Mouse (Mus musculus) T-cell, adult 2 months (primary cell): ENCODE results near the gene Bik.

Experiments
- DNase-seq: peaks from one replicate; pipeline ENCODE4 v3.0.0; 2022; ENCODE audit warnings: low spot score

Gene Bik

DNA sequence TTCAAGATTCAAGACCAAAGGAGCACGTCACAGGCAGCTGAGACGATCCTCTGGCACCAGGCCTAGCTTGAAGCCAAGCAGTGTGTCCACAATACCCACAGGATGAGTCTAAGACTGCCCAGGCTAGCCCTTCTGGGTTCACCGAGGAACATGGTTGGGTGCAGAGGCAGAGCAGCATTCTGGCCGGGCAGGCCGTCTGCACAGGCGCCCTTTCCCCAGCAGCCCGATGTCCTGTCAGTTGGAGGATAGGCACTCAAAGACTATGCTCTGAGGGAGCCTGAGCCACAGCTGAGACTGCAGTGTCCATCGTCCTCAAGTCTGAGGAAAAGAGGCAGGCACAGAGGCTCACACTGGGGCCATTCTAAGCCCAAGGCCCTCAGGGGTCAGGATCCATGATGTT, 20.5 kb downstream of the Bik start:
- no peak for DNase-seq

DNA sequence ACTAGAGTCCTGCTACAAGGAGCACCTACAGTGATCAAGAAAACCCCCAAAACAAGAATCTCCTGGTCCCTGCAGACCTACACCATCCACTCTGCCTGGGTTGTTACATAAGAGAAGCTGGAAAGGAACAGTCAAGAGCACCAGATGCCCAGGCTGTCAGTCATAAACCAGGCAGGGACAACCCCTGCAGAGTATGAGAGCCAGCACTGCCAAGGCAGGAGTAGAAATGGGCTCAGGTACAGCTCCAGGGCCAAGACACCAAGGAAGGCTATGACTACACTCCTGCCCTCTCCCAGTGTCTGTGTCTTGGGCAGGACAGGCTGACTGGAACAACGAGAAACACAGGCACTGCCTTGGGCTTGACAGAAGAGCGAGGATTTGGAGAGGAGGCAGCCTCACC, 23.5 kb downstream of the Bik start:
- DNase-seq: no peak

DNA sequence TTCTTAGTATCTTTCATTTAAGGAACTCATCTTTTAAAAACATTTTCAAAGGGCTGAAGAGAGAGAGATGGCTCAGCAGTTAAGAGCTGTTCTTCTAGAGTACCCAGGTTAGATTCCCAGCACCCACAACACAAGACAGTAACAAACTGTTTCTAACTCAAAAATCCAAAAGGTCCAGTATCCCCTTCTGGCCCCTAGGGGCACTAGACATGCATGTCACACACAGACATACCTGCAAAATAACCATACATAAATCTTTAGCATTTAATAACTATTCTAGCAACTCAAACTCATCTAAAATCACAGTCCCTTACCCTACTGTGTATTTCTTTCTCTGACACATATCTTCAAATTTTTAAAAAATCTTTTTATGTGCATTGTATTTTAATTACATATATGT, 27.2 kb downstream of the Bik start:
- no peak for DNase-seq

DNA sequence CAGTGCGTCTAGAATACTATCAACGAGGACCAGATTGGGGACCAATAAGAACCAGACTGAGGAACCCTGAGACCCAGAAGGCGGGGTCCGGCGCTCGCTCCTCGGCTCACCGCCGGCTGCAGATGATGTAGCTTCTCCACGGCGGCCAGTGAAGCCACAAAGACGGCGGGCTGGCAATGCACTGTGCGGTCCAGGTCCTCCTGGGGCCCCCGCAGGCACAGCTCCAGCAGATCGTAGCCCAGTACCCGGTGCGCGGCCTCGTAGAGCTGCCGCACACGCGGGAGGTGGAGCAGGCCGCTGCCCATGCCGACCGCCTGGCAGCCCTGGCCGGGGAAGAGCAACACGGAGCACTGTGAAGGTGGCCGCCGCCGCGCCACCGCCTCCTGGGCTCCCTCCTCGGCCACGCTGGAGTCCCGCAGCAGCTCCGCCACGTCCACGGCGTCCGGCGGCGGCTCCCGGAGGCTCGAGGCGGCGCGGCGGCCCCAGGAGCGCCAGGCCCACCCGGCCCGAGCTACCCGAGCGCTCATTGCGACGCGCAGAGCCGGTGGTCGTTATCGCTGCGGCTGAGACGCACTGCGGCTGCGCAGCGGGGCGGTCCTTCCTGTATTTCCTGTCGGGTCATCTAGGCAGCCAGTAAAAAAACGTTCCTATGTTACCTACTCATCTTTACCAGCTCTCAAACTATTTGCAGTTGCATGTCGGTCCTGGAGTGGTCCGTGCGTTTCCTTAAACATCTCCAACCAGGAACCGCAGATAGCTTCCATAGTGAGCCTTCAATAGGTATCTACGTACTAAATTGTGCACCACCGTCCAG, 28.7 kb downstream of the Bik start:
- DNase-seq: peak; percentile 86

DNA sequence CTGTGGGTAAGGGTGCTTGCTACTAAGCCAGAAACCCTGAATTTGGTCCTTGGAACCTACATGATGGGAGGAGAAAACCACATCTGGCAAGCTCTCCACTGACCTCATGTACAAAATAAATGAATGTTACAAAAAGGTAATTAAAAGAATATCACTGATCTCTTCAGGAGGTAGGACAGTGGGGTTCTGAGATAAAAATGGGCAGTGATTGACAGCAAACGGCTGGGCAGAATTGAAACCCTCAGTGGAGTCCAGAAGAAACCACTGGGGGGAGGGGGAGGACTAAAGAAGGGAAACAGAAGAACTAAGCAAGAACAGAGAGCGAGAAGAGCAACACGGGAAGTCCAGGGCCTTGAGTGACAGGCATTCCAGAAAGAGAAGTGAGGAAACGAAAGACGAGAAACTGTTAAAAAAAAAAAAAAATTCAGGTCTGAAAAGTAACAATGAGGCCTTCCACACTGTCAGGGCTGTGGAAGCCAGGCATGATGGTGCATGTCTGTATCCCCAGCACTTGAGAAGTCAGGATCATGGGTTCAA, 34.3 kb downstream of the Bik start:
- DNase-seq: no peak

DNA sequence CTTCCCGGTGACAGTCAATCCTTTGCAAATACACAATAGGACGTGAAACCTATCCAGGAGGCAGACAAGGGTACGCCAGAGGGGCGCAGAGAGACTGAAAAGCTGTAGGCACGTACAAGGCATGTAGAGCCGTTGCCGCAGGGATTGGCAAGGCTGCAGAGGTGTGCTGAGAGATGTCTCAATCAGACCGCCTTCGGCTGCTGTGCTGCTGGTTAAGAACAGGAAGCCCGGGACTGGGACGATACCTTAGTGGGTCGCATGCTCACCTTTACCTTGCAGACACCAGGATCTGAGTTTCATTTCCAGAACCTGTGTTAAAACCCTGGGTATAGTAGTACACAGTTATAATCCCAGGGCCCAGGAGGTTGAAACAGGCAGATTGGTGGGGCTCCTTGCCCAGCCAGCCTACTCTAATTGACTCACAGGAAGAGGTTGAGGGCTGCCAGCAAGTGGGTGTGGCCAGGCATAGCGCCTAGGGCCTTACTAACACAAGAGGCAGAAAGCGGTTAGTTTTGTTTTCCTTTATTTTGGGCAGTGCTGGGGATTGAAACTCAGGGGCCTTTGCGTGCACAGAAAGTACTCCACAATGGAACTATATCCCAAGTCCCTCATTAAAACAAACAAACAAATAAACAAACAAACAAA, 36.1 kb downstream of the Bik start:
- DNase-seq: peak; percentile 83

DNA sequence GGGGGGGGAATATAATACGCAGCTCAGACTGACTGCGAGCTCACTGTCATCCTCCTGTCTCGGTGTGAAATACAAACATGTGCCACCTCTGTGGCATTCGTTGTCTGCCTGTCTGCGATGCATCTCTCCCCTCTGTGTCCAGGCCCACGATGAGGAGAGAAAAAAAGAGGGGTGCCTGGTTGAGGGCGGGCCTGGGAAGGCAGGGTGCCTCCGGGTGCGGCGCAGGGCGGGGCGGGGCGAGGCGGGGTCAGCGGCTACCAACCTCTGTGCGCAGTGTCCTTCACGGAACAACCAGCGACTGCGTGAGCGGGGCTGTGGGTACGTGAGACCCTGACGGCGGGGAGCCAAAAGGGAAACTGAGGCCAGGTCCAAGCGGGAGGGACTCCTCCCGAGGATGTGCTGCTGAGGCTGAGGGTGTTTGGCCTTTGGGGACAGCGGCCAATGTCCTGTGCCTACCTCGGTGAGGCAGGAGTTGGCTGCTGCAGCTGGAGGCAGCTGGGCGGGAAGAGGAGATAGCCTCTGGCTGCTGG, 36.7 kb downstream of the Bik start, which contains the start of the genes Tspo and Mcat:
Gene Tspo, plus strand, starts transcription at position 266 of the 530 bp plus-strand sequence.
Gene Mcat, minus strand, starts transcription at position 461 of the 530 bp plus-strand sequence.
- DNase-seq: peak; percentile 66

DNA sequence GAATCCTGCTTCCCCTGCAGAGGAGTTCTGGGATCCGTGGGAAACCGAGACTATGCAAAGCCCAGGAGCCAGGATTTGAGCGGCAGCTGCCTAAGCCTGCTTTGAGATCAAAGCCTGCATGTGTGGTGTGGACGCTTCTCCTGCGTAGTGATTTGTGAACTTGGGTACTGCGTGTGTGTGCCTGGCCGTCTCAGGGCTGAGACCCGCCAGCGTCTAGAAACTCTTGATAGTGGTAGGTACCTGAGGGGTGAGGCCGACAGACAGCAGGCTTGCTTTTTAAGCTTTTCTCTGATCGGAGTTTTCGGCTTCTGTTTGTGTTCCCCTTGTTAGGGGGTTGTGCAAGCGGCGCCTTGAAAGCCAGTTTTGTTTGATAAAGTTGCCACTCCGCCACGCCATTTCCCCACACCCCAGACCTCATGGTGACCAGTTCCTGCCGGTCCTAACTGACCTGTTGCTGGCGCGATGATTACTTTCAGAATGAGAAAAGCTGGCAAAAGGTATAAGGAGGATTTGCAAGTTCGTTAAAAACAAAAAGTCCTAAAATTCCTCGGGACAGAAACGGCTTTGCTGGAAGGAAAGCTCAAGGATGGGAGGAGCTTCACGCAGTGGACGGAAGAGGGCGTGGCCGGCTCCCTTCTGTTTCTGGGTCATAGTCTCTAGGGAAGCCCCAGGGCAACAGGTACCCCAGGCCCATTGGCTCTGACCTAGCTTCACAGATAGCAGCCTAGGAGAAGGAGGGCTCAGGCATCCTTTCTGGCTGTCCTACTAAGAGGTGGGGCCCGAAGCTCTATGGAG, 37.4 kb downstream of the Bik start:
- peak; percentile 32 for DNase-seq

DNA sequence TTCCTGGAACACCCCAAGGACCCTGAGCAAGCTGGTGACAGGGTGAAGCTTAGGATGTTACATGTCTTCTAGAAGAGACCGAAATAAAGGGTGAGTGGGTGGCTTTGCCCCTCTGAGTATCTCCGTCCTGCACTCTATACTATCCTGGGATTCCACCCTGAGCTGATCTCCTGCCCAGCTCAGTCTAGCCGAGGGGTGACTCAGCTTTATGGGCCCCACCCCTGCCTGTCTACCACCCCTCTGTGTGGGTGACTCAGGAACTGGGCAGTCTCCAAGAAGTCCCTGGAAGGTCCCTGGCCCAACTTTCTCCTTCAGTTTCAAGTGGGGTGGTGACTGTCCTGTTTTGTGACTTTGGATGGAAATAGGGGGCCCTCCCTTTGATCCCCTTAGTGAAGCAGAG, 38.8 kb downstream of the Bik start:
- DNase-seq: no peak

DNA sequence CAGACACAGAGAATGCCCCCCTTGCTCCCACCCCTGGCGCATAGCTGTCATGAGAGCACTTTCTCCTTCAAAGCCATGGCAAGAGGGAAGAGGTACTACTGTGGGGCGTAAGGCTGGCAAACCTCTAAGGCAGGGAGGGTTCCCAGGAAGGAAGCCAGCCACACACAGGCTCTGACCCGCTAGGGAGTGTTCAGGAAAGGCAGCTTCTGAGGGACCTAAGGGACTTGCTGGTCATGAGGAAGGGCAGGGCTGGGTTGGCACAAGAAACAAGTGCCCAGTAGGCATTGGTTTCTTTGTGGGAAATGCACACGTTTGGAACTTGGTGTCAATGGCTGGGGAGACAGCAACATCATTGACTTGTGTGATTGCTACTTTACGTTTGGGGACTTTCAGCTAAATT, 39.3 kb downstream of the Bik start:
- no peak for DNase-seq

DNA sequence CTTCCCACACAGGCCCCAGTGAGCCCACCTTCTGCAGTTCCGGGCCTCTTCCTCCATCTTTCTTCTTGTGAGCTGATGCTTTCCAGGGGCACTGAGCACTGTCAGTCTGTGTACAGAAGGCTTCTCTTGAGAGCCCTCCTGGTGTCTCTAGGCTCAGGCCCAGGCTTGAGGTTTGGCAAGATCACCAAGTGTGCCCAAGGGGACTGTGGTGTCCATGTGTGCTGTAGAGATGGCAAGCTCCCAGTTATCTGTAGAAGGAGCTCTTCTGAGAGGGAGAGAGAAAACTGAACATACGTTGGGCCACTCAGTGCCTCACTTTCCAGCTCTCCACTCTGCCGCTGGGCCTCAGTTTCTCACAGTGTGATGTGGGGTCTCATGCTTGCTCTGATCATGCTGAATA, 41.1 kb downstream of the Bik start:
- no peak for DNase-seq

DNA sequence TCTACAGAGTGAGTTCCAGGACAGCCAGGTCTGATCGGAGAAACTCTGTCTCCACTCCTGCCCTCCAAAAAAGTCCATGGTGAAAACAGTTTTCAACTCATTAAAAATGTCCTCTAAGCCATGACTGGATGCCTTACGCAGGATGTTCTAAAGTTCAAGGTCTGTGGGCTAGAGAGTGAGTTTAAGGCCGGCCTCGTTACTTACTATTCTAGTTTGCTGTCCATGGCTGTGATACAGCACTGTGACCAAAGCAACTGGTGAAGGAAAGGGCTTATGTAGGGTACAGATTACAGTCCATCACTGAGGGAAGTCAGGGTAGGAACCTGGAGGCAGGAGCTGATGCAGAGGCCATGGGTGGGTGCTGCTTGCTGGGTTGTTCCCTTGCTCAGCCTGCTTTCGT, 41.9 kb downstream of the Bik start:
- no peak for DNase-seq

DNA sequence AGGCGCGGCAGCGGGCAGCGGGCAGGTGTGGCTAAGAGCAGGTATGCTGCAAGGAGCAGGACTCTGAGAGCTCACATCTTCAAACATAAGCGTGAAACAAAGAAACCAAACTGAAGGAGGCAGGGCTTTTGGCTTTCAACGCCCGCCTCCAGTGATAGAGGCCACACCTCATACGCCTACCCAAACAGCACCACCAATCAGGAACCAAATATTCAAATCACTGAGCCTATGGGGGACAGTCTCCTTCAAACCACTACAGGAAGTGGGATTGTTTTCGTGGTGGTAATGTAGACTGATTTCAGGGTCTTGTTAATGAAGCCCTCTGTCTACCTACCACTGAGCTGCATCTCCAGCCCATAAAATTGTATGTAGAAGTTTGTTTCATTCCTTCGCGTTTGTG, 43.0 kb downstream of the Bik start:
- peak; percentile 37 for DNase-seq

DNA sequence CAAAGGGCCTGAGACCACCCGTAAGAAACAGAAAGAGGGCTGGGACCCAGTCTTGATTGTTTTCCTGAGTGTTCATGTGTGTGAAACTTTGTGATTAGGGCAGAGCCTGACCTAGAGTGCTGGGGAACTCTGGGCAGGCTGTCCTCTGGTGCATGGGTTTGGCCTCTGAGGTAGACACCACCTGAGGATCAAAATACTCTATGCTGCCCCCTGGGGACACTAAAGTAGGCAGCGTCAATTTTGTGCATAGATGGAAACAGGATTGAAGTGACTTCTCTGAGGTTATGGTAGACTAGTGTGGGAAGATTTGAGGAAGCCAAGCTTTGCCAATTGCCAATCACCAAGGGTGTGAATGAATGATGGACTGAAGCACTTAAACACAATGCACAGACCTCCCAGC, 44.0 kb downstream of the Bik start:
- no peak for DNase-seq

DNA sequence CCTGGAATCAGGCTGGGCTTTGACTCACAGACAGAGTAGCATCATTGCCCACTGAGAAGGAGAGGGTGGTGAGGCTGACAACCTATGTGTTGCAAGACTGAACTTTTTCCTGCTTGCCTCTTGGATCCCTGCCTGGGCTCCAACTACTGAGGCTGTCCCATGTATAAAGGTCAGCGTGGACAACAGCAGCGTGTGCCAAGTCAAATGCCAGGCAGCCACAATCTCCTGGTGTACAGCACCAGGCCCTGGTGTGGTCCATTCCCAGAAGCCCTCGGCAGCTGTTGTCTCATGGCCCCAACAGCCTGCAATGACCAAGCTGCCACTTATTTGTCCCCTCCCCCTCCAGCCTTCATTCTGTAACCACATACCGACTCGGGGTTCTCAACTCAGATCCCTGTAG, 45.0 kb downstream of the Bik start:
- no peak for DNase-seq

DNA sequence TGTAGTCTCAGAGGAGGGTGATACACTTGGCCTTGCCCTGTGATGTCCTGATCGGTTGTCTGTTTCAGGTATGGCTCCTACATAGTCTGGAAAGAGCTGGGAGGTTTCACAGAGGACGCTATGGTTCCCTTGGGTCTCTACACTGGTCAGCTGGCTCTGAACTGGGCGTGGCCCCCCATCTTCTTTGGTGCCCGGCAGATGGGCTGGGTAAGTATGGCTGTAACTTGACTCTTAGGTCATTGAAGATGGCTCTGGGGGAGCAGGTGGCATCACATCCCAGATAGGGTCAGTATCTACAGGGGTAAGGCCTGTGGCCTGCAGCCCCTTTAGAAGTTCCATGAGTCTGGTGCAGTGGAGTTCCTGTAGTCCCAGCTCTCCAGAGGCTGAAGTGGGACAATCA, 45.5 kb downstream of the Bik start:
- DNase-seq: no peak

DNA sequence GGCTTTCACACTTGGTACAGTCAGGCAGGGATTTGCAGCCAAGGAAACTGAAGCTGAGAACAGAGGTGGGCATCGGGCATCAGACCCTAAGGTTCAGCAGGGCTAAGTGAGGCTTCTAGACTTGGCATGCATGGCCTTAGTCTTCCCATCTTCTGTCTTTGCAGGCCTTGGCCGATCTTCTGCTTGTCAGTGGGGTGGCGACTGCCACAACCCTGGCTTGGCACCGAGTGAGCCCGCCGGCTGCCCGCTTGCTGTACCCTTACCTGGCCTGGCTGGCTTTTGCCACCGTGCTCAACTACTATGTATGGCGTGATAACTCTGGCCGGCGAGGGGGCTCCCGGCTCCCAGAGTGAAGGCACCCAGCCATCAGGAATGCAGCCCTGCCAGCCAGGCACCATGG, 46.9 kb downstream of the Bik start:
- DNase-seq: no peak

DNA sequence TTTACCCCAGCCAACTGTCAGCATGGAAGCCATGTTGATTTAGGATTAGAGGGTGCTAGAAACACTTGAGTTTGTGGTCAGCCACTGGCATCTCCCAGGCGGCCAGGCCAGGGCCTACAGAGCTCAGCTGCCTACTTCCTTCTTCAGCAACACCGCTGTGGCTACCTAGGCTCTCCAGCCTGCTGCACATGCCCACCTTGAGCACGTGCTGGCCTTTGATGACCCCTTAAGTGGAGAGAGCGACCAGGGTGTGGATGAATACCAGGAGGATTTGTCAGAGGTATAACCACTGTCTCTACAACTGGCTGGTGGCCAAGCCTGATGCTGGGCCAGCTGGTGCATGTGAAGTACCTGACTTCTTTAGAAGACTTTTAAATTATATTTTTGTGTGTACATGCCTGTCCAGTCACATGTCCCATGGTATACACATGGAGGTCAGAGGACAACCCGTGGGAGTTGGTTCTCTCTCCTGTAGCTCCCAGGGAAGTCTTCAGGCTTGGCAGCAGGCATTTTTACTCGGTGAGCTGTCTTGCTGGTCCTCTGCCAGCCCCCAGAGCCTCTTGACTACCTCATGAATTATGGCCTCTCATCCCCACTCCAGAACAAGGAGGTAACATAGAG, 48.2 kb downstream of the Bik start:
- no peak for DNase-seq

DNA sequence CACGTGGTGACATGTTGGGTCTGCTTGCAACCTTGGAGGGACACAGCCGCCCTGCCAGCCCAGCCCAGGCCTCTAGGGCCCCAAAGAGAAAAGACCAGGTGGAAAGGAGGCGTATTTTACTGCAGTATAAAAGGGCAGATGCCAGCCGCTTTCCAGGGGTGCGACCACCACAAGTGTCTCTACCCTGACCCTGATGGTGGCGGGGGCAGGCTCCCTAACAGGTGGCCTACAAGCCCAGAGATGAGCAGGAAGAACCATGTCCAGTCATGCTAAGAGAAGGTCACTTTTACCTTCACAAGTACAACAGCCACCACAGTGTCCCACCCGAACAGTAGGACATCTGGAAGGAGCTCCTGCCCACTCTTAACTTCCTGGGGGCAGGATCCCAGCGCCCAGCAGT, 48.9 kb downstream of the Bik start:
- no peak for DNase-seq

DNA sequence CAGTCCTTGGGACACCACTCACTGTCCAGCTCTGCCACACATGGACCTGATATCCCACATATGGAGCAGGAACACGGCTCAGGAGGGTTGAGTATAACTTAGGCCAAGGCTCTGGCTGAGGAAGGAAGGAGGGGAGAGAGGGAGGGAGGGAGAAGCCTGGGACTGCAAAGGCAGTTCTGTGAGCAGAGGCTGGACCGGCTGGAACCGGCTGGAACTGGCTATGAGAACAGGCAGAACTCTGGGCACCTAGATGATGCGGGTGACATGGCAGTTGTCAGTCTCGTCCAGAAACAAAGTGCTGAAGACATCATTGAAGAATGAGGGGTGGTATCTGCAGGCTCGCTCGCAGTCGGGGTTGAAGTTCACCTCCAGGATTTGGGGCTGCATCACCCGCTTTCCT, 50.0 kb downstream of the Bik start:
- DNase-seq: no peak

DNA sequence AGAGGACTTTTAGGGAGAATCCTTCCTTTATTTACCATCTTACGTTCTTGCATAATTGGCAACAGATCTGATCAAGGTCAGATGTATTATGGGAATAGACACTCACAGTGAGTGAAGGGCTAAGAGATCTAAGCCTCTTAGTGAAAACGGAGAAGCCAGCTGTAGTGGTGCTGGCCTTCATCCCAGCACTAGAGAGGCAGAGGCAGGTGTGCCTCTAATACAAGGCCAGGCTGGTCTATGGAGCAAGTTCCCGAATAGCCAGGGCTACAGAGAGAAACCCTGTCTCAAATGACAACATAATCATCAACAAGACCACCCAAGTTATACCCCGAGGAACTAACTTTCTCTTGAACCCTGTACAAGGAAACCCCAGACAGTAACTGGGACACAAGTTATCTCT, 56.3 kb downstream of the Bik start:
- DNase-seq: no peak
